Mouse (Mus musculus) gastrocnemius, postnatal 36 days (tissue): ENCODE data around the gene Slc7a4. TPM values are rescaled to one million over a fixed set of nuclear protein-coding genes. Genes with fewer than 3 reads are reported as not detected.

Experiments used
- DNase-seq, 2 experiments: peaks; one replicate each; pipeline ENCODE4 v3.0.0; 2022
- intact Hi-C: fragments of 180-260 bp; cut with DNase I; formaldehyde crosslinking; loops from one replicate; pipeline ENCODE4 v1.15.1; 2025
- total RNA-seq, 2 experiments: library from RNA; stranded (reverse); gene quantifications; 2 replicates each; pipeline ENCODE4 v1.2.3; 2021

Gene Slc7a4
- total RNA-seq, 2 experiments from 2014 or later: 0.12 TPM; not detected in 1

- intact Hi-C loops: no loop called here
- DNase-seq: no peak
These were observed 55.4 kb downstream of the Slc7a4 start for GRCm38 (mm10) chr16:17527606-17528005.

GRCm38 (mm10) chr16:17526223-17526622, 56.8 kb downstream of the Slc7a4 start:
- intact Hi-C loops: no loop called here
- no peak for DNase-seq

- DNase-seq: no peak
- intact Hi-C loops: no loop called here
These were observed 57.5 kb downstream of the Slc7a4 start for GRCm38 (mm10) chr16:17525524-17525923.

- DNase-seq: no peak
- intact Hi-C loops: no loop called here
These were observed 58.9 kb downstream of the Slc7a4 start for GRCm38 (mm10) chr16:17524156-17524555.

Other genes with a start within 250 kb of the Slc7a4 start
- 10 to 100 TPM; 14.2 to 15.6 TPM for gene Snap29, start 177.2 kb downstream of the Slc7a4 start, total RNA-seq
- 10 to 100 TPM; 16.7 to 18.2 TPM for gene Pi4ka, start 176.9 kb downstream of the Slc7a4 start, total RNA-seq
- 10 to 100 TPM; 17.3 to 17.6 TPM for gene Crkl, start 131.2 kb downstream of the Slc7a4 start, total RNA-seq
- under 1 TPM in 1 of 2 experiments, not detected in 1; 0.20 TPM for gene Aifm3, start 93.6 kb downstream of the Slc7a4 start, total RNA-seq
- 10 to 100 TPM; 18.8 to 23.2 TPM for gene Lztr1, start 74.5 kb downstream of the Slc7a4 start, total RNA-seq
- gene Thap7, start 52.1 kb downstream of the Slc7a4 start, total RNA-seq: 10 to 100 TPM; 12.8 to 14.4 TPM
- 1 to 10 TPM; 1.0 to 1.6 TPM for gene Lrrc74b, start 22.0 kb downstream of the Slc7a4 start, total RNA-seq
- 1 to 10 TPM; 8.0 to 9.3 TPM for gene P2rx6, start 21.3 kb downstream of the Slc7a4 start, total RNA-seq
- 10 to 100 TPM in 1 of 2 experiments, 1 to 10 TPM in 1; 9.4 to 13.1 TPM for gene Smpd4, start 36.1 kb upstream of the Slc7a4 start, total RNA-seq
- gene Ccdc74a, start 63.3 kb upstream of the Slc7a4 start, total RNA-seq: under 1 TPM in 1 of 2 experiments, not detected in 1; 0.82 TPM
- gene Med15, start 149.7 kb upstream of the Slc7a4 start, total RNA-seq: 10 to 100 TPM; 16.5 to 20.0 TPM
- gene Klhl22, start 176.4 kb upstream of the Slc7a4 start, total RNA-seq: 10 to 100 TPM; 16.8 to 20.9 TPM
- gene Scarf2, start 214.1 kb upstream of the Slc7a4 start, total RNA-seq: 1 to 10 TPM; 3.6 to 4.5 TPM
- gene B830017H08Rik, start 249.9 kb upstream of the Slc7a4 start, total RNA-seq: not detected